Mouse (Mus musculus) hindbrain, embryonic 10.5 days (tissue): ENCODE data around the gene Olfr1239. TPM values are rescaled to one million over a fixed set of nuclear protein-coding genes. Genes with fewer than 3 reads are reported as not detected.

Experiments used
- DNase-seq: peaks from one replicate; pipeline ENCODE4 v3.0.0-alpha.2; 2017; ENCODE audit warnings: low spot score
- H3K27ac ChIP-seq: fragments of 300-500 bp; sonication (generic); 2 replicates; pipeline ENCODE4 v1.5.1; 2016; ENCODE audit warnings: mild to moderate bottlenecking, moderate library complexity
- H3K27me3 ChIP-seq: fragments of 300-500 bp; sonication (generic); 2 replicates; pipeline ENCODE4 v1.6.1; 2016; ENCODE audit warnings: mild to moderate bottlenecking; ENCODE audit not compliant: poor library complexity, insufficient read depth, severe bottlenecking
- H3K36me3 ChIP-seq: fragments of 300-500 bp; sonication (generic); 2 replicates; pipeline ENCODE4 v1.6.1; 2016; ENCODE audit warnings: mild to moderate bottlenecking, moderate library complexity
- H3K4me1 ChIP-seq: fragments of 300-500 bp; sonication (generic); replicated peaks from 2 replicates; pipeline ENCODE4 v1.6.1; 2016; ENCODE audit warnings: mild to moderate bottlenecking
- H3K4me3 ChIP-seq: fragments of 300-500 bp; sonication (generic); 2 replicates; pipeline ENCODE4 v1.5.1; 2016; ENCODE audit warnings: mild to moderate bottlenecking, moderate library complexity
- H3K9me3 ChIP-seq: fragments of 300-500 bp; sonication (generic); 2 replicates; pipeline ENCODE4 v1.6.1; 2016; ENCODE audit warnings: mild to moderate bottlenecking, moderate library complexity
- WGBS: fragments of 180-500 bp; shearing (Covaris S2); methylation state at CpG from one replicate; pipeline ENCODE4 v1.1.7; 2016; 5-methylcytosine and 5-hydroxymethylcytosine counted together
- polyA plus RNA-seq: library from polyadenylated mRNA; unstranded; fragments of >200 nt; fragmentation: Nextera tagmentation; extraction: Ambion mirVana; gene quantifications from 2 replicates; pipeline ENCODE4 v1.2.1, GENCODE M21; 2016

Olfr1239 gene
- not detected in 2 replicates for polyA plus RNA-seq

- no peak within 1 kb of the TSS for H3K27ac ChIP-seq
- no peaks in the 10 kb centered on the region for H3K4me1 ChIP-seq
- no peaks in the 10 kb centered on the region for H3K36me3 ChIP-seq
- 94% methylated on average over 2 of the region's 2 CpGs for WGBS
- DNase-seq, result no peak
- H3K9me3 ChIP-seq, result no peaks in the 10 kb centered on the region
- H3K4me3 ChIP-seq, result no peak within 1 kb of the TSS
- no peaks in the 10 kb centered on the region for H3K27me3 ChIP-seq
These were observed at the start of gene Olfr1239 for GRCm38 (mm10) chr2:89420307-89420706. Gene Olfr1239, minus strand, starts transcription at chr2:89420407.

- H3K27me3 ChIP-seq, result no peaks in the 10 kb centered on the region
- H3K4me1 ChIP-seq, result no peaks in the 10 kb centered on the region
- no peaks in the 10 kb centered on the region for H3K36me3 ChIP-seq
- 84% methylated on average over 3 of the region's 3 CpGs for WGBS
- no peak within 1 kb of the TSS for H3K27ac ChIP-seq
- no peaks in the 10 kb centered on the region for H3K9me3 ChIP-seq
- H3K4me3 ChIP-seq, result no peak within 1 kb of the TSS
- no peak for DNase-seq
These were observed 22.7 kb upstream of the Olfr1239 start, which contains the start of gene Olfr1240 for GRCm38 (mm10) chr2:89442900-89443299. Gene Olfr1240, minus strand, starts transcription at chr2:89443000.

- no peak overlapping the region for H3K4me3 ChIP-seq
- H3K27me3 ChIP-seq, result no peaks in the 10 kb centered on the region
- H3K36me3 ChIP-seq, result no peaks in the 10 kb centered on the region
- WGBS, result 88% methylated on average over 1 of the region's 1 CpGs
- no peak for DNase-seq
- no peaks in the 10 kb centered on the region for H3K4me1 ChIP-seq
- H3K9me3 ChIP-seq, result no peaks in the 10 kb centered on the region
- no peak overlapping the region for H3K27ac ChIP-seq
These were observed 5.7 kb downstream of the Olfr1239 start for GRCm38 (mm10) chr2:89414557-89414956.

GRCm38 (mm10) chr2:89409576-89409975 lies 10.6 kb downstream of the Olfr1239 start, which contains the start of gene Olfr1238:
Gene Olfr1238, minus strand, starts transcription at chr2:89409676.
- Histone ChIP-seq H3K4me1 (no peaks in the 10 kb centered on the region), H3K4me3 (no peak within 1 kb of the TSS), H3K27me3 (no peaks in the 10 kb centered on the region), H3K36me3 (no peaks in the 10 kb centered on the region), H3K27ac (no peak within 1 kb of the TSS), H3K9me3 (no peaks in the 10 kb centered on the region)
- 92% methylated on average over 2 of the region's 2 CpGs for WGBS
- DNase-seq, result no peak

GRCm38 (mm10) chr2:89400882-89401281 lies 19.3 kb downstream of the Olfr1239 start:
- Histone ChIP-seq H3K4me3 (no peak overlapping the region), H3K9me3 (no peaks in the 10 kb centered on the region), H3K27ac (no peak overlapping the region), H3K36me3 (no peaks in the 10 kb centered on the region), H3K4me1 (no peaks in the 10 kb centered on the region), H3K27me3 (no peaks in the 10 kb centered on the region)
- 90% methylated on average over 1 of the region's 1 CpGs for WGBS
- DNase-seq, result no peak

Other genes with a start within 250 kb of the Olfr1239 start
- not detected in 2 replicates for gene Olfr1225, start 245.7 kb downstream of the Olfr1239 start, polyA plus RNA-seq
- gene Olfr1226, start 220.4 kb downstream of the Olfr1239 start, polyA plus RNA-seq, result not detected in 2 replicates
- not detected in 2 replicates for gene Olfr1228, start 166.3 kb downstream of the Olfr1239 start, polyA plus RNA-seq
- gene Olfr1229, start 132.4 kb downstream of the Olfr1239 start, polyA plus RNA-seq, result not detected in 2 replicates
- not detected in 2 replicates for gene Olfr1230, start 123.1 kb downstream of the Olfr1239 start, polyA plus RNA-seq
- gene Olfr1231, start 113.3 kb downstream of the Olfr1239 start, polyA plus RNA-seq, result not detected in 2 replicates
- gene Olfr1232, start 90.7 kb downstream of the Olfr1239 start, polyA plus RNA-seq, result not detected in 2 replicates
- not detected in 2 replicates for gene Olfr1233, start 78.0 kb downstream of the Olfr1239 start, polyA plus RNA-seq
- not detected in 2 replicates for gene Olfr1234, start 55.5 kb downstream of the Olfr1239 start, polyA plus RNA-seq
- gene Olfr1238, start 10.7 kb downstream of the Olfr1239 start, polyA plus RNA-seq, result not detected in 2 replicates
- gene Olfr1240, start 22.6 kb upstream of the Olfr1239 start, polyA plus RNA-seq, result not detected in 2 replicates
- gene Olfr1241, start 66.7 kb upstream of the Olfr1239 start, polyA plus RNA-seq, result not detected in 2 replicates
- not detected in 2 replicates for gene Olfr1242, start 77.9 kb upstream of the Olfr1239 start, polyA plus RNA-seq
- gene Olfr1243, start 111.1 kb upstream of the Olfr1239 start, polyA plus RNA-seq, result not detected in 2 replicates
- not detected in 2 replicates for gene Olfr1245, start 158.0 kb upstream of the Olfr1239 start, polyA plus RNA-seq
- gene Olfr1246, start 172.8 kb upstream of the Olfr1239 start, polyA plus RNA-seq, result not detected in 2 replicates
- gene Olfr1247, start 193.7 kb upstream of the Olfr1239 start, polyA plus RNA-seq, result not detected in 2 replicates
- gene Olfr1248, start 197.8 kb upstream of the Olfr1239 start, polyA plus RNA-seq, result not detected in 2 replicates
- gene Olfr1249, start 214.6 kb upstream of the Olfr1239 start, polyA plus RNA-seq, result not detected in 2 replicates
- gene Olfr1250, start 241.1 kb upstream of the Olfr1239 start, polyA plus RNA-seq, result not detected in 2 replicates